Comparison of ENCODE assay signal across 8 mouse cellular contexts in genomic region chr6:28423313-28423712, GRCm38 (mm10). TPM values are rescaled to one million over a fixed set of nuclear protein-coding genes. Genes with fewer than 3 reads are reported as not detected.
A peak's percentile ranks its signal among the peaks of the same experiment; 100 is the strongest.
DNase-seq lines count a peak whose midpoint lies in the region; ATAC-seq lines count a peak whose summit lies in the region.

Gene Arf5 (plus strand): TSS chr6:28423560.

- ATAC-seq in inflammation-experienced regulatory T-cells, adult 6 months = peak; percentile 45
- peak; percentile 29 for ATAC-seq in megakaryocyte-erythroid progenitor cell, adult 5-6 weeks (replicated peaks; ENCODE audit: low FRiP score, low TSS enrichment, poor library complexity, severe bottlenecking)

- intact Hi-C loops in gastrocnemius, postnatal 14 days (cut with DNase I; ENCODE audit: low total_unique reads) = loop anchor here (5.0 kb wide), 1 partner anchor 54 kb away; the partner anchor contains the start of gene Snd1
- intact Hi-C loops in left cerebral cortex, postnatal 10 days (cut with DNase I) = loop anchor here (5.0 kb wide), 1 partner anchor 206 kb away; no protein-coding TSS in a partner anchor

- DNase-seq in adipocyte (ENCODE audit: low spot score) = peak; percentile 94
- peak; percentile 78 for DNase-seq in embryo, embryonic 10 days (ENCODE audit: low spot score)
- peak; percentile 97 for DNase-seq in gastrocnemius, postnatal 14 days
- peak; percentile 88 to 97 for DNase-seq in left cerebral cortex, postnatal 10 days (ENCODE audit: extremely low spot score in 1 of 2, low spot score in 2 of 2)
- DNase-seq in right cerebral cortex, postnatal 25 days = peak; percentile 93
- peak; percentile 93 to 96 for DNase-seq in urinary bladder, postnatal 4 days (ENCODE audit: low spot score in 2 of 2)

RNA-seq across cellular contexts. Expression of gene Arf5, which starts in this region (rescaled TPM):
- total RNA-seq in gastrocnemius, postnatal 14 days (2021) = 10 to 100 TPM; 97.7 to 99.2 TPM
- polyA plus RNA-seq in inflammation-experienced regulatory T-cells, adult 6 months (2017; shearing (Covaris generic)) = 10 to 100 TPM; 19.8 to 78.8 (median 44.8) TPM
- 100 to 1,000 TPM; 401 to 406 TPM for total RNA-seq in left cerebral cortex, postnatal 10 days (2021)
- total RNA-seq in megakaryocyte-erythroid progenitor cell, adult 5-6 weeks (2014; fragmentation: Nextera tagmentation) = 74.2 and 89.2 TPM in 2 replicates
- total RNA-seq in megakaryocyte-erythroid progenitor cell, adult 5-6 weeks (2017) = 43.2 and 45.6 TPM in 2 replicates

Comparison
In these comparisons a context has a peak if more than half of its experiments do, and no peak if none do; other contexts are left out.
1. Peak in every context shown above with its lines: DNase-seq and ATAC-seq.
2. RNA of gene Arf5 (total RNA-seq): 401 to 406 TPM in left cerebral cortex, postnatal 10 days; 97.7 to 99.2 TPM in gastrocnemius, postnatal 14 days and 43.2 to 89.2 TPM in megakaryocyte-erythroid progenitor cell, adult 5-6 weeks; every median in the first group is over 4 times any median in the second.